Mouse (Mus musculus) MEL (cell line): ENCODE measurements around the gene Sigmar1. TPM values are rescaled to one million over a fixed set of nuclear protein-coding genes. Genes with fewer than 3 reads are reported as not detected.

Experiments used
- DNase-seq: peaks from one replicate; pipeline ENCODE4 v3.0.0; 2011; ENCODE audit warnings: low read depth, low spot score
- H3K27ac ChIP-seq: 2 replicates; pipeline ENCODE4 v1.5.1; 2012; ENCODE audit warnings: low read depth, mild to moderate bottlenecking, control low read depth, low read length, moderate library complexity; ENCODE audit not compliant: control insufficient read depth
- H3K27me3 ChIP-seq, 2 experiments: fragments of 150-350 bp in 1 of 2; sonication (generic) in 1 of 2; 2 replicates each; pipeline ENCODE4 v1.6.1; 2012; ENCODE audit warnings: low read length in 2 of 2, mild to moderate bottlenecking in 2 of 2, improper control_type of control experiment in 1 of 2, moderate library complexity in 1 of 2; ENCODE audit not compliant: insufficient read depth in 2 of 2, control insufficient read depth in 1 of 2
- H3K36me3 ChIP-seq, 2 experiments: 2 replicates each; pipeline ENCODE4 v1.6.1; 2012 to 2014; ENCODE audit warnings: low read length in 2 of 2, improper control_type of control experiment in 1 of 2, inconsistent platforms in 1 of 2, mild to moderate bottlenecking in 1 of 2; ENCODE audit not compliant: insufficient read depth in 2 of 2, control insufficient read depth in 1 of 2
- H3K4me1 ChIP-seq, 2 experiments: fragments of 150-350 bp in 1 of 2; sonication (generic) in 1 of 2; 2 replicates each; pipeline ENCODE4 v1.6.1; 2012; ENCODE audit warnings: low read length in 2 of 2, improper control_type of control experiment in 1 of 2, mild to moderate bottlenecking in 1 of 2; ENCODE audit not compliant: insufficient read depth in 2 of 2, control insufficient read depth in 1 of 2
- H3K4me3 ChIP-seq, 2 experiments: fragments of 150-350 bp in 1 of 2; sonication (generic) in 1 of 2; 2 replicates each; pipeline ENCODE4 v1.5.1; 2012; ENCODE audit warnings: low read depth in 2 of 2, low read length in 2 of 2, mild to moderate bottlenecking in 2 of 2, moderate library complexity in 2 of 2, control low read depth in 1 of 2, improper control_type of control experiment in 1 of 2; ENCODE audit not compliant: control insufficient read depth in 1 of 2, insufficient read depth in 1 of 2
- H3K79me2 ChIP-seq: 2 replicates; pipeline ENCODE4 v1.6.1; 2012; ENCODE audit warnings: mild to moderate bottlenecking, low read length, moderate library complexity; ENCODE audit not compliant: control insufficient read depth, poor library complexity, insufficient read depth
- H3K9ac ChIP-seq: 2 replicates; pipeline ENCODE4 v1.6.1; 2012; ENCODE audit warnings: low read depth, mild to moderate bottlenecking, control low read depth, low read length, moderate library complexity; ENCODE audit not compliant: control insufficient read depth, poor library complexity, severe bottlenecking
- H3K9me3 ChIP-seq: fragments of 150-350 bp; sonication (generic); replicated peaks from 2 replicates; pipeline ENCODE4 v1.6.1; 2012; ENCODE audit warnings: mild to moderate bottlenecking, low read length, improper control_type of control experiment, moderate library complexity; ENCODE audit not compliant: insufficient read depth
- CHD2 ChIP-seq: IDR thresholded peaks from 2 replicates; pipeline ENCODE4 v1.6.1; 2011; ENCODE audit warnings: low read length, improper control_type of control experiment
- CTCF ChIP-seq, 3 experiments: IDR thresholded peaks in 2 of 3; conservative IDR thresholded peaks in 1 of 3; 2 replicates each; pipeline ENCODE4 v1.5.1; 2011 to 2012; ENCODE audit warnings: low read length in 3 of 3, low read depth in 2 of 3, mild to moderate bottlenecking in 2 of 3, improper control_type of control experiment in 1 of 3, inconsistent platforms in 1 of 3, mixed read lengths in 1 of 3, moderate library complexity in 1 of 3; ENCODE audit not compliant: control insufficient read depth in 1 of 3, insufficient read depth in 1 of 3, poor library complexity in 1 of 3, severe bottlenecking in 1 of 3
- MAZ ChIP-seq: IDR thresholded peaks from 2 replicates; pipeline ENCODE4 v1.6.1; 2012; ENCODE audit warnings: low read depth, mild to moderate bottlenecking, inconsistent platforms, low read length, improper control_type of control experiment
- MXI1 ChIP-seq: IDR thresholded peaks from 2 replicates; pipeline ENCODE4 v1.6.1; 2011; ENCODE audit warnings: mild to moderate bottlenecking, low read depth, low read length, improper control_type of control experiment
- MYB ChIP-seq: IDR thresholded peaks from 2 replicates; pipeline ENCODE4 v1.6.1; 2011; ENCODE audit warnings: mild to moderate bottlenecking, low read depth, low read length, improper control_type of control experiment
- POLR2AphosphoS5 ChIP-seq: IDR thresholded peaks from 2 replicates; pipeline ENCODE4 v1.6.1; 2012; ENCODE audit warnings: low read depth, borderline replicate concordance, mild to moderate bottlenecking, inconsistent platforms, low read length, moderate library complexity, mixed read lengths
- RAD21 ChIP-seq: IDR thresholded peaks from 2 replicates; pipeline ENCODE4 v1.6.1; 2011; ENCODE audit warnings: mild to moderate bottlenecking, low read depth, low read length, improper control_type of control experiment
- RCOR1 ChIP-seq: IDR thresholded peaks from 2 replicates; pipeline ENCODE4 v1.6.1; 2012; ENCODE audit warnings: low read depth, mild to moderate bottlenecking, inconsistent platforms, low read length, improper control_type of control experiment
- SMC3 ChIP-seq: IDR thresholded peaks from 2 replicates; pipeline ENCODE4 v1.6.1; 2011; ENCODE audit warnings: low read depth, low read length, improper control_type of control experiment
- USF1 ChIP-seq: IDR thresholded peaks from 2 replicates; pipeline ENCODE4 v1.6.1; 2014; ENCODE audit warnings: low read depth, mild to moderate bottlenecking, inconsistent platforms, low read length, improper control_type of control experiment, moderate library complexity
- USF2 ChIP-seq, 2 experiments: IDR thresholded peaks; 2 replicates each; pipeline ENCODE4 v1.6.1; 2011 to 2012; ENCODE audit warnings: improper control_type of control experiment in 2 of 2, low read length in 2 of 2, borderline replicate concordance in 1 of 2, inconsistent platforms in 1 of 2, low read depth in 1 of 2, mild to moderate bottlenecking in 1 of 2; ENCODE audit not compliant: insufficient read depth in 1 of 2
- ZC3H11A ChIP-seq: IDR thresholded peaks from 2 replicates; pipeline ENCODE4 v1.6.1; 2012; ENCODE audit warnings: low read depth, mild to moderate bottlenecking, inconsistent platforms, low read length, improper control_type of control experiment
- ZNF384 ChIP-seq: IDR thresholded peaks from 2 replicates; pipeline ENCODE4 v1.6.1; 2012; ENCODE audit warnings: low read depth, mild to moderate bottlenecking, inconsistent platforms, low read length, improper control_type of control experiment
- polyA plus RNA-seq, 2 experiments: library from polyadenylated mRNA; stranded (reverse) in 1 of 2; unstranded in 1 of 2; fragments of >175 nt in 1 of 2; fragments of >200 nt in 1 of 2; gene quantifications; 2 replicates each; pipeline versions ENCODE4 v1.2.1 to v1.2.4; 2012; ENCODE audit warnings: low replicate concordance in 2 of 2, low read depth in 1 of 2; ENCODE audit not compliant: insufficient read length in 2 of 2, insufficient read depth in 1 of 2, missing spikeins in 1 of 2
- total RNA-seq: library from RNA; depleted of rRNA; stranded (reverse); fragments of 300-350 nt; gene quantifications from 2 replicates; pipeline ENCODE4 v1.2.3, GENCODE M21; 2012

The Sigmar1 gene
- total and polyA plus RNA-seq, 3 experiments = 80.1 to 190 (median 112) TPM

- Histone ChIP-seq H3K79me2 (peaks cover 19% of the 10 kb centered on the region), H3K4me3 (peak overlapping the region in 1 of 2 experiments; percentile 97; a peak in 1 of 4 replicates), H3K9me3 (no peaks in the 10 kb centered on the region), H3K27me3 (no peaks in the 10 kb centered on the region), H3K9ac (peak overlapping the region; percentile 96; the same call in 1 of the 2 replicates), H3K4me1 (peaks cover 0 to 10% of the 10 kb centered on the region in 2 experiments; a peak in 2 of 4 replicates), H3K36me3 (no peaks in the 10 kb centered on the region; a peak in 1 of 4 replicates), H3K27ac (no peak overlapping the region)
- no peak for DNase-seq
- TF ChIP-seq MXI1 (no peak), POLR2AphosphoS5 (no peak), USF2 (IDR thresholded peaks at IDR 0.05; ENCODE audit: borderline replicate concordance in 1 of 2, insufficient read depth in 1 of 2, low read depth in 1 of 2, low read length in 2 of 2) (no peak), CHD2 (no peak)
Observed at GRCm38 (mm10) chr4:41711705-41712375, 44.1 kb downstream of the Sigmar1 start.

- no peak overlapping the region for H3K4me3 ChIP-seq
- no peak overlapping the region for H3K27ac ChIP-seq
- H3K79me2 ChIP-seq = peaks cover 19% of the 10 kb centered on the region
- DNase-seq = peak; percentile 46
- TF ChIP-seq RAD21 = peak; percentile 19
- TF ChIP-seq SMC3 = peak; percentile 38
- TF ChIP-seq MAZ = no peak
- peak in 2 of 3 experiments; percentile 34 to 48; a peak in 3 of 6 replicates for TF ChIP-seq CTCF (IDR thresholded peaks at IDR 0.05 in 2 of 3, conservative IDR thresholded peaks at IDR 0.05 in 1 of 3; ENCODE audit: control insufficient read depth in 1 of 3, insufficient read depth in 1 of 3, low read depth in 2 of 3, low read length in 3 of 3, poor library complexity in 1 of 3, severe bottlenecking in 1 of 3)
- no peak for TF ChIP-seq ZNF384
- H3K36me3 ChIP-seq = no peaks in the 10 kb centered on the region; a peak in 1 of 4 replicates
- no peak overlapping the region for H3K9ac ChIP-seq
- H3K4me1 ChIP-seq = peaks cover 0 to 10% of the 10 kb centered on the region in 2 experiments; a peak in 2 of 4 replicates
- no peaks in the 10 kb centered on the region for H3K9me3 ChIP-seq
- H3K27me3 ChIP-seq = no peaks in the 10 kb centered on the region
Observed at GRCm38 (mm10) chr4:41710229-41710628, 45.7 kb downstream of the Sigmar1 start.

GRCm38 (mm10) chr4:41708192-41708745 lies 47.7 kb downstream of the Sigmar1 start:
- Histone ChIP-seq H3K9ac (no peak overlapping the region), H3K79me2 (peaks cover 16% of the 10 kb centered on the region), H3K4me3 (no peak overlapping the region), H3K36me3 (no peaks in the 10 kb centered on the region; a peak in 1 of 4 replicates), H3K27ac (no peak overlapping the region), H3K27me3 (no peaks in the 10 kb centered on the region), H3K4me1 (peaks cover 0 to 10% of the 10 kb centered on the region in 2 experiments; a peak in 2 of 4 replicates)
- peak; percentile 79 for DNase-seq
- peak; percentile 67 for TF ChIP-seq ZC3H11A
- peak; percentile 87 for TF ChIP-seq SMC3
- no peak for TF ChIP-seq RCOR1
- no peak for TF ChIP-seq MYB
- TF ChIP-seq CTCF (IDR thresholded peaks at IDR 0.05 in 2 of 3, conservative IDR thresholded peaks at IDR 0.05 in 1 of 3; ENCODE audit: control insufficient read depth in 1 of 3, insufficient read depth in 1 of 3, low read depth in 2 of 3, low read length in 3 of 3, poor library complexity in 1 of 3, severe bottlenecking in 1 of 3) = peak in 2 of 3 experiments; percentile 61 to 90; a peak in 4 of 6 replicates
- TF ChIP-seq CHD2 = no peak
- TF ChIP-seq RAD21 = peak; percentile 95
- TF ChIP-seq USF1 = no peak
- no peak for TF ChIP-seq USF2 (IDR thresholded peaks at IDR 0.05; ENCODE audit: borderline replicate concordance in 1 of 2, insufficient read depth in 1 of 2, low read depth in 1 of 2, low read length in 2 of 2)
- TF ChIP-seq MXI1 = no peak
- TF ChIP-seq, all 39 proteins: peak for 4
- H3K9me3 ChIP-seq = no peaks in the 10 kb centered on the region
